Mouse (Mus musculus) liver, postnatal 0 days (tissue): ENCODE measurements around the gene St6galnac3.

Experiments
- CTCF ChIP-seq: sonication (generic); IDR thresholded peaks from 2 replicates; pipeline ENCODE4 v1.5.1; 2016; ENCODE audit warnings: antibody characterized with exemption, low read depth
- EP300 ChIP-seq: IDR thresholded peaks from 2 replicates; pipeline ENCODE4 v1.6.1; 2016; ENCODE audit warnings: antibody characterized with exemption, low read depth, mild to moderate bottlenecking

DNA sequence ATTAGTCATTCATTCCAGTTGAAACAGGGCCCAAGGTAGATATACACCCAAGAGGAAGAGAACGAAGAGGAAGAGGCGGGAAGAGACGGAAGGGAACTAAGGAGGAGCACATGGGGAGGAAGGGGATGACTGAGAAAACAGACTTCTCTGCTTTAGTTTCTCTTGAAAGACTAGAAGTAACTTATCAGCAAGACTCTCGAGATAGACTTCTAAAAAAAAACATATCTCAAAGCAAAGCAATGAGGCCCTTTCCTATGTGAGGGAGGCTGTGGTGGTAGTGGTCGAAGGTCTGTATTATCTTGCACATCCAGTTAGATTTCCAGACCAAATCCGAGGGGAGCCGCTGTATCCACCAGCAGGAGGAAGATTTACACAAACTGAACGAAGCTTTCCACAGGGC lies 50.6 kb downstream of the St6galnac3 start:
- TF ChIP-seq CTCF (no peak), EP300 (no peak)
